Mouse (Mus musculus) E14TG2a.4 (cell line): ENCODE measurements around the gene Rnf223.

ENCODE experiments used
- H3K27me3 ChIP-seq: 2 replicates; pipeline ENCODE4 v1.6.1; 2014; ENCODE audit warnings: low read length, control low read depth; ENCODE audit not compliant: insufficient read depth
- H3K36me3 ChIP-seq: 2 replicates; pipeline ENCODE4 v1.6.1; 2014; ENCODE audit warnings: low read length, control low read depth; ENCODE audit not compliant: insufficient read depth
- H3K4me1 ChIP-seq: replicated peaks from 2 replicates; pipeline ENCODE4 v1.6.1; 2014; ENCODE audit warnings: low read depth, low read length, control low read depth
- H3K4me3 ChIP-seq: replicated peaks from 2 replicates; pipeline ENCODE4 v1.5.1; 2014; ENCODE audit warnings: mild to moderate bottlenecking, low read length
- H3K9me3 ChIP-seq: 2 replicates; pipeline ENCODE4 v1.6.1; 2014; ENCODE audit warnings: low read length, control low read depth
- CTCF ChIP-seq: conservative IDR thresholded peaks from 2 replicates; pipeline ENCODE4 v1.5.1; 2014; ENCODE audit warnings: low read length
- NANOG ChIP-seq: IDR thresholded peaks from 2 replicates; pipeline ENCODE4 v1.6.1; 2014; ENCODE audit warnings: borderline replicate concordance, low read length, mixed read lengths
- POU5F1 ChIP-seq: IDR thresholded peaks from 2 replicates; pipeline ENCODE4 v1.6.1; 2014; ENCODE audit warnings: low read length, borderline replicate concordance

Rnf223 gene

DNA sequence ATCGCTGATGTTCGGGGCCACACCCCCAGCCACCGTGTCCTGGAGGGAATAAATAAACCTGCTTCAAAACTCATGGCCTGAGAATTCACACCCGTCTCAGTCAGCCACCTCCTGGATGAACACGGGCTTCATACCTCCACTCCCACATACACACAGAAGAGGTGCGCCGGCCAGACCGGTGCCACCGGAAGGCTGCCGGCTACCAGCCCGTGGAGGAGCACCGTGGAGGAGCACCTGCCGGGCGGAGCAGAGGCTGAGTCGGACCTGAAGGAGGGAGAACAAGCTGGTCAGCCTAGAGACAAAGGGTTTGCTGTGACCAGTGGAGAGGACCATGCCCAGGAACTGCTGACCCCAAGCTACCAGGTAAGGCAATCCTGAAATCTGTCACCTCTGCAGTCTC, at the start of gene Rnf223:
Gene Rnf223 (plus strand): TSS at position 78 of the 400 bp plus-strand sequence.
- TF ChIP-seq CTCF = no peak
- no peak for TF ChIP-seq POU5F1
- TF ChIP-seq NANOG = no peak
- Histone ChIP-seq H3K4me1 (peaks cover 58% of the 10 kb centered on the region), H3K9me3 (peaks cover 28% of the 10 kb centered on the region), H3K36me3 (peaks cover 35% of the 10 kb centered on the region), H3K4me3 (no peak within 1 kb of the TSS), H3K27me3 (peaks cover 18% of the 10 kb centered on the region)

- H3K4me1 ChIP-seq = peaks cover 6% of the 10 kb centered on the region
- TF ChIP-seq POU5F1 = no peak
- no peak for TF ChIP-seq NANOG
- TF ChIP-seq CTCF = no peak
- H3K9me3 ChIP-seq = no peaks in the 10 kb centered on the region
- no peak overlapping the region for H3K4me3 ChIP-seq
- H3K27me3 ChIP-seq = peaks cover 21% of the 10 kb centered on the region
- H3K36me3 ChIP-seq = no peaks in the 10 kb centered on the region
Measured at GRCm38 (mm10) chr4:156082621-156083234, 47.6 kb upstream of the Rnf223 start.

DNA sequence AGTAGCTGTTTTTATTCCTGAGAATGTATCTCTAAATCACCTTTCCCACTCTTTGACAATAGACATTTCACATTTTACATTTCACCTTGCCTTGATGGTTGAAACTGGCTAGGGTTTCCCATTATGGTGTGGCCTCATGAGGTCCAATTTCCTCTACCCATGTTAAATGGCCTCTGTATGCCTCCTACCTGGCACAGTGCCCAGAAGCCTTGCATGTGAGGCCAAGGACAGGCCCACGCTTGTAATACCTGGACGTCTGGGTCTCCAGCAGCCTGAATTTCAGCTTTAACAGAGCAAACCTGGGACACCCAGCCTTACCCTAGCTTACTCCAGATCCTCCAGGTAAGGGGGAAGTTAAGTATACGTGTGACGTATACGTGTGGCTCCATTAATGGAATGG, 47.0 kb upstream of the Rnf223 start:
- TF ChIP-seq NANOG = no peak
- TF ChIP-seq POU5F1 = no peak
- TF ChIP-seq CTCF = no peak
- no peak overlapping the region for H3K4me3 ChIP-seq
- H3K27me3 ChIP-seq = peaks cover 15% of the 10 kb centered on the region
- H3K9me3 ChIP-seq = no peaks in the 10 kb centered on the region
- no peaks in the 10 kb centered on the region for H3K36me3 ChIP-seq
- H3K4me1 ChIP-seq = peaks cover 3% of the 10 kb centered on the region

GRCm38 (mm10) chr4:156084096-156084879, 46.0 kb upstream of the Rnf223 start:
- Histone ChIP-seq H3K27me3 (peaks cover 8% of the 10 kb centered on the region), H3K9me3 (no peaks in the 10 kb centered on the region), H3K36me3 (no peaks in the 10 kb centered on the region), H3K4me3 (no peak overlapping the region), H3K4me1 (no peaks in the 10 kb centered on the region)
- TF ChIP-seq NANOG (no peak), CTCF (no peak), POU5F1 (no peak)

DNA sequence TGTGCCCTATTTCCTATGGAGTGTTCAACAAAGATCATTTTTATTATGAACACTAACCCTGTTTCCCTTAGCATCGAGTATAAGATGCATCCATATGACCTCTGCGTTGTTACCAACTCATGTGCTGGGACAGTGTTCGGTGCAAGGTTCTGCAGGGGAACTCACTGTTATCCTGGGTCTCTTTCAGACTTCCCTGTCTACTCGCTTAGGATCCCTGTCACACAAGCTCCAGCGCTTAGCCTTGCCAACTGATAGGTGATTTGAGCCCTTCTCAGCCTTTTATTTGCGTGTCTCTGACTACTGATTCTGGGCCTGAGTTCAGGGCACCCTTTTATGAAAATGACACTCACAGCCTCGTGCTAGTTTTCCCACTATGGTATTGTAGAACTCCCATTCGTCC, 45.1 kb upstream of the Rnf223 start:
- peaks cover 2% of the 10 kb centered on the region; the same call in 1 of the 2 replicates for H3K27me3 ChIP-seq
- TF ChIP-seq POU5F1 = no peak
- H3K4me1 ChIP-seq = no peaks in the 10 kb centered on the region

DNA sequence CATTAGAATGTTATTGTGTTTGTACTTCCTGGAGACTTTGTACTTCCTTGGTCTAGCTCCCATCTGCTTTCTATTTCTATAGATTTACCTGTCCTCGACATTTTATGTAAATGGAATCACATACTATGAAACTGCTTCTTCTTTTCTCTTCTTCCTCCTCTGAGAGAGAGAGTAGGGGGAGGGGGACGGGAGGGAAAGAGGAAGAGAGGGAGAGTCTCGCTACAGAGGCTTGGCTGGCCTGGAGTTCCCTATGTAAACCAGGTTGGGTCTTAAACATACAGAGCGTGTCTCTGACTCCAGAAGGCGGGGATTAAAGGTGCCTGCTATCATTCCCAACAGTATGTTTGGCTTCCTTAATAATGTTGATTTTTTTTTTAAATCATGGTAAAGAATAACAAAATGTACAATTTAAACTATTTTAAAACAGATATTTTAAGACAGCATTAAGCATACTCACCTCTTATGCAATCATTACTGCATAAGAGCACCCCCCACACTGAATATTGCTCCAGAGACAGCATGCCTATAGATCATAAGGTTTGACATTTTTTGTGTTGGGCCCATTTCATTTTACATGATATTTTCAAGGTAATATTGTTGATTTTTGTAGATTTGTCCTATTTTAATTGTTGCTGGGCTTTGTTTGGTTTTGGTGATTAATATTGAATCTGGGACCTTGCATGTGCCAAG, 42.8 kb upstream of the Rnf223 start:
- H3K4me3 ChIP-seq = no peak overlapping the region
- no peak for TF ChIP-seq NANOG
- TF ChIP-seq POU5F1 = no peak
- TF ChIP-seq CTCF = no peak
- no peaks in the 10 kb centered on the region for H3K36me3 ChIP-seq
- H3K27me3 ChIP-seq = no peaks in the 10 kb centered on the region
- H3K9me3 ChIP-seq = no peaks in the 10 kb centered on the region
- peaks cover 5% of the 10 kb centered on the region; the same call in 1 of the 2 replicates for H3K4me1 ChIP-seq

More for the DNA sequence above, 45.1 kb upstream of the Rnf223 start:
- Histone ChIP-seq H3K4me3 (no peak overlapping the region), H3K36me3 (no peaks in the 10 kb centered on the region), H3K9me3 (no peaks in the 10 kb centered on the region)

DNA sequence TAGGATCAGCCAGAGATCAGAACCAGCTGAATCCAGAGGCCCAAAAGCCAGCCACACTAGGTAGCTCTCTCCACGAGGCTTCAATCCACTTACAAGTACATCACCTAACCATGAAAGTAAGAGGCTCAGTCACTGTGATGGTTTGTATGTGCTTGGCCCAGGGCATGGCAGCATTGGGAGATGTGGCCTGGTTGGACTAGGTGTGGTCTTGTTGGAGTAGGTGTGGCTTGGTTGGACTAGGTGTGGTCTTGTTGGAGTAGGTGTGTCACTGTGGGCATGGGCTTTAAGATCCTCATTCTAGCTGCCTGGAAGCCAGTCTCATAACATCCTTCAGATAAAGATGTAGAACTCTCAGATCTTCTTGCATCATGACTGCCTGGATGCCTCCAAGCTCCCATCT, 39.1 kb upstream of the Rnf223 start:
- TF ChIP-seq POU5F1 (no peak), NANOG (no peak), CTCF (no peak)
- Histone ChIP-seq H3K4me3 (no peak overlapping the region), H3K36me3 (no peaks in the 10 kb centered on the region), H3K9me3 (no peaks in the 10 kb centered on the region), H3K4me1 (peaks cover 9% of the 10 kb centered on the region; the same call in 1 of the 2 replicates), H3K27me3 (peaks cover 3% of the 10 kb centered on the region; the same call in 1 of the 2 replicates)

GRCm38 (mm10) chr4:156092765-156093164, 37.5 kb upstream of the Rnf223 start:
- no peaks in the 10 kb centered on the region for H3K9me3 ChIP-seq
- TF ChIP-seq CTCF = no peak
- TF ChIP-seq NANOG = no peak
- no peak for TF ChIP-seq POU5F1
- H3K4me3 ChIP-seq = no peak overlapping the region
- H3K4me1 ChIP-seq = peaks cover 10% of the 10 kb centered on the region
- H3K36me3 ChIP-seq = no peaks in the 10 kb centered on the region
- H3K27me3 ChIP-seq = peaks cover 3% of the 10 kb centered on the region; the same call in 1 of the 2 replicates
